Mouse (Mus musculus) liver, embryonic 14.5 days (tissue): Measurements from ENCODE around the gene Cox20.

Experiments used
- CTCF ChIP-seq: IDR thresholded peaks from 2 replicates; pipeline ENCODE4 v1.5.1; 2016; ENCODE audit warnings: antibody characterized with exemption, low read depth, control low read depth
- EP300 ChIP-seq: IDR thresholded peaks from 2 replicates; pipeline ENCODE4 v1.6.1; 2016; ENCODE audit warnings: antibody characterized with exemption, low read depth

GRCm38 (mm10) chr1:178310128-178310527 lies 8.8 kb upstream of the Cox20 start:
- TF ChIP-seq EP300 = no peak
- no peak for TF ChIP-seq CTCF
